Mouse (Mus musculus) forebrain, embryonic 11.5 days (tissue): ENCODE measurements around the gene Mamdc2. TPM values are rescaled to one million over a fixed set of nuclear protein-coding genes. Genes with fewer than 3 reads are reported as not detected.

Experiments
- ATAC-seq: fragments of 200-750 bp; cut with Nextera tagmentation; replicated peaks from 2 replicates; pipeline ENCODE4 v1.8.0; 2017; ENCODE audit warnings: moderate TSS enrichment; ENCODE audit not compliant: low FRiP score
- DNase-seq: peaks from one replicate; pipeline ENCODE4 v3.0.0-alpha.2; 2017; ENCODE audit warnings: low spot score
- H3K27ac ChIP-seq: fragments of 300-500 bp; sonication (generic); 2 replicates; pipeline ENCODE4 v1.5.1; 2014; ENCODE audit warnings: low read depth, low read length
- H3K27me3 ChIP-seq: fragments of 300-500 bp; sonication (generic); 2 replicates; pipeline ENCODE4 v1.6.1; 2014; ENCODE audit warnings: mild to moderate bottlenecking, low read length, mixed read lengths; ENCODE audit not compliant: control insufficient read depth, insufficient read depth
- H3K36me3 ChIP-seq: fragments of 300-500 bp; sonication (generic); 2 replicates; pipeline ENCODE4 v1.6.1; 2014; ENCODE audit warnings: mild to moderate bottlenecking, low read length, moderate library complexity, mixed read lengths; ENCODE audit not compliant: control insufficient read depth, insufficient read depth
- H3K4me1 ChIP-seq: fragments of 300-500 bp; sonication (generic); replicated peaks from 2 replicates; pipeline ENCODE4 v1.6.1; 2014; ENCODE audit warnings: low read length, mixed read lengths; ENCODE audit not compliant: control insufficient read depth, insufficient read depth
- H3K4me2 ChIP-seq: fragments of 300-500 bp; sonication (generic); 2 replicates; pipeline ENCODE4 v1.6.1; 2014; ENCODE audit warnings: low read depth, mild to moderate bottlenecking, low read length, moderate library complexity, mixed read lengths; ENCODE audit not compliant: severe bottlenecking
- H3K4me3 ChIP-seq: fragments of 300-500 bp; sonication (generic); 2 replicates; pipeline ENCODE4 v1.5.1; 2014; ENCODE audit warnings: low read depth, low read length
- H3K9ac ChIP-seq: fragments of 300-500 bp; sonication (generic); 2 replicates; pipeline ENCODE4 v1.6.1; 2014; ENCODE audit warnings: low read length
- H3K9me3 ChIP-seq: fragments of 300-500 bp; sonication (generic); 2 replicates; pipeline ENCODE4 v1.6.1; 2016; ENCODE audit warnings: low read length, mixed read lengths; ENCODE audit not compliant: control insufficient read depth
- WGBS: fragments of 180-500 bp; shearing (Covaris S2); extraction: QIAGEN DNeasy Blood & Tissue Kit; methylation state at CpG from one replicate; pipeline ENCODE4 v1.1.7; 2014; 5-methylcytosine and 5-hydroxymethylcytosine counted together
- polyA plus RNA-seq: library from polyadenylated mRNA; unstranded; fragments of >200 nt; fragmentation: Nextera tagmentation; extraction: Ambion mirVana; gene quantifications from 2 replicates; pipeline ENCODE4 v1.2.1, GENCODE M21; 2014

Gene Mamdc2
- polyA plus RNA-seq, 1 experiment from 2014 or later: 1.2 TPM

DNA sequence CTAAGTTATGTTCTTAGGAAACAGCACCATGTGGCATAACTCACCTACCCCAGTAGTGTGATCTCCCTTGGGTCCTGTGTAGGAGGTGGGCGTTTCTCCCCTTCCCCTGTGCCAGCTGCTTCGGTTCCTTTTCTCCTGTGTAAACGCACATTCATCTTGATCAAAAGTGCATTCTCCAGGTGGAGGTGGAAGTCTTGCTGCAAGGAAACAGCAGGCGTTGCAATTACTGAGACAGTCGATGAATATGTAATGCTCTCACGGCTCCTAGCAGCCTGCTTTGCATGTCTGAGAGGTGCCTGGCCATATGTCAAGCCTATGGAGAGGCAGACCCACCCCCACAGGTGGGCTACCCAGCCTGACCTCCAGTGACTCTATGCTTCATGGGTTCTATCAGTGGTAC lies 117.4 kb downstream of the Mamdc2 start:
- H3K4me1 ChIP-seq: no peaks in the 10 kb centered on the region
- H3K4me3 ChIP-seq: no peak overlapping the region
- H3K9me3 ChIP-seq: no peaks in the 10 kb centered on the region
- H3K9ac ChIP-seq: no peak overlapping the region
- WGBS: 65% methylated on average over 6 of the region's 6 CpGs
- ATAC-seq (no peak), DNase-seq (no peak)
- H3K27me3 ChIP-seq: no peaks in the 10 kb centered on the region
- no peak overlapping the region for H3K27ac ChIP-seq
- no peaks in the 10 kb centered on the region for H3K36me3 ChIP-seq
- H3K4me2 ChIP-seq: no peak overlapping the region

DNA sequence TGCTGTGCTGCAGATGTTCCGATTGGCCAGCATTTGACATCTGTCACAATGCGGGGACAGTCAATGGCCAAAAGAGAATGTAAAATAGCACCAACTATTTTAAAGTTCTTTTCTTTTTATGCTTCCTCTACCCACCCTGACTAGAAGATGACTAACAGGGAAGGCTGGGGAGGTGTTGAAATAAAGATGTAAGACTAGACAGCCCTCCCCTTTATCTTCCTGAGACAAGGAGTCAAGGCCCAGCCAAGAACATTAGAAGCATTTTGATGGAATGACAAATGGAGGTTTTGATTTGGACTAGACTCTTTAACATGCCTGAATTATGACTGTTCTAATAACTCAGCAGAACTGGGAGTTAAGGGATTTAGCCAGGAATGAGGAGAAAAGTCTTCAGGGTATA lies 118.9 kb downstream of the Mamdc2 start:
- DNase-seq (no peak), ATAC-seq (no peak)
- H3K36me3 ChIP-seq: no peaks in the 10 kb centered on the region
- H3K4me2 ChIP-seq: no peak overlapping the region
- no peaks in the 10 kb centered on the region for H3K4me1 ChIP-seq
- H3K27me3 ChIP-seq: no peaks in the 10 kb centered on the region
- H3K9ac ChIP-seq: no peak overlapping the region
- WGBS: 88% methylated on average over 2 of the region's 2 CpGs
- no peaks in the 10 kb centered on the region for H3K9me3 ChIP-seq
- no peak overlapping the region for H3K27ac ChIP-seq
- H3K4me3 ChIP-seq: no peak overlapping the region

DNA sequence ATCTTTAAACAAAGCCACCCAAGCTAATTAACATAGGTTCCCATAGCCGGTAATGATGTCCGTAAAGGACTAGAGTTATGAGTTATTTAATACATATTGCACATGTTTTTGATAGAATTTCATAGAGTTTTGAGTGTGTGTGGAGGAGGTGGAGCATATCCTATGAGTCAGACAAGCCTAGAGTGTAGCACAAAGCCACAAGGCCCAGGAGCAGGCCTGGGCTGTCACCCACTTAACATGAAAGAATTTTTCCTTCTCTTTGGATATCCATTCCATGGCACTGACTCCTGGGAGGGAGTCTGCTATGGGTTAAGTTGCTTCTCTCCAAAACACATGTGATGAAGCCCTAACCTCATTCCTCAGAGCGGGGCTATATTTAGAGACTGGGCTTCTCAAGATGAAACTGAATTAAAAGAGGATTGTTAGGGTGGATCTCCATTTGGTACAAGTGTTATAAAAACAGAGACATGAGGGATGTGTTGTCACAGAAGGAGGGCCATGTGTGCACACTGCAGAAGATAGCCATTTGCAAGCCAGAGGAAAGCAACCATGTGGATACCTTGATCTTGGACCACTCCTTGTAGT lies 121.1 kb downstream of the Mamdc2 start:
- Histone ChIP-seq H3K4me1 (no peaks in the 10 kb centered on the region), H3K4me2 (no peak overlapping the region), H3K9me3 (no peaks in the 10 kb centered on the region), H3K27ac (no peak overlapping the region), H3K36me3 (no peaks in the 10 kb centered on the region), H3K9ac (no peak overlapping the region), H3K4me3 (no peak overlapping the region), H3K27me3 (no peaks in the 10 kb centered on the region)
- no peak for ATAC-seq
- DNase-seq: no peak
- 92% methylated on average over 3 of the region's 3 CpGs for WGBS

DNA sequence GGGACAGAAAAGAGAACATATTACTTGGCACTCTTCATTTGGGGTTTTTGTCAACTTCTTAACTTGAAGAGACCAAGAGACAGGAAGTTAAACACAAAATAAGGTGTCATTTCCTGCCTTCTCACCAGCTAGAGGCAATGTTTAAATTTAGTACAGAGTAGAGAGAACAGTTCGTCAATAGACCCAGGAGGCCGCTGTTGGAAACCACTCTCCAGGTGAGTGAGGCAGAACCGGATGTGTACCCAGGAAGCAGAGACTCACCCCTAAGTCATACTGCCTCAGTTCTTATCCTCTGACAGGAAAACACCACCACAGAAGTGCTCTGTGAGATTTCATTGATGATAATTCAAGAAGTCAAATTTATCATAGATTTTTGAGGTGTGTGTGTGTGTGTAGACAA lies 125.1 kb downstream of the Mamdc2 start:
- H3K36me3 ChIP-seq: no peaks in the 10 kb centered on the region
- H3K4me3 ChIP-seq: no peak overlapping the region
- no peak overlapping the region for H3K9ac ChIP-seq
- WGBS: 87% methylated on average over 3 of the region's 3 CpGs
- H3K27ac ChIP-seq: no peak overlapping the region
- no peaks in the 10 kb centered on the region for H3K4me1 ChIP-seq
- no peaks in the 10 kb centered on the region for H3K9me3 ChIP-seq
- no peak overlapping the region for H3K4me2 ChIP-seq
- H3K27me3 ChIP-seq: no peaks in the 10 kb centered on the region
- ATAC-seq (no peak), DNase-seq (no peak)

DNA sequence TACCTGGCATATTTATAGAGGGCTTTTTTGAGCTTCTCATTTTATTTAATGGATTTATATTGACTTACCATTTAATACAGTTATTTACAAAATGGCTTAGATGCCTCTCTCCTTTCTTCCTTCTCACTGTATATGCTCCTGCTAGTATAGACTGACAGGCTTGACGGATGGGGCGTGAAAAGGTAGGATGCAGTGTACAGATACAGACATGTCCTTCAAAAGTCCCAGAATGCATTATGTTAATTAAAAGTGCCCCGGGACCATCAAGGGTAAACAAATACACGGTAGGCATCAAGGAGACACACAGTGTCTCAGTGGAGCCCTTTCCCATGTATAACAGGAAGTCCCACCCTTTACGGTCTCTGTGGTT lies 130.3 kb downstream of the Mamdc2 start:
- Histone ChIP-seq H3K4me2 (no peak overlapping the region), H3K9ac (no peak overlapping the region), H3K27me3 (no peaks in the 10 kb centered on the region), H3K27ac (no peak overlapping the region), H3K4me1 (no peaks in the 10 kb centered on the region), H3K36me3 (no peaks in the 10 kb centered on the region), H3K4me3 (no peak overlapping the region), H3K9me3 (no peaks in the 10 kb centered on the region)
- DNase-seq (no peak), ATAC-seq (no peak)
- 94% methylated on average over 5 of the region's 5 CpGs for WGBS

DNA sequence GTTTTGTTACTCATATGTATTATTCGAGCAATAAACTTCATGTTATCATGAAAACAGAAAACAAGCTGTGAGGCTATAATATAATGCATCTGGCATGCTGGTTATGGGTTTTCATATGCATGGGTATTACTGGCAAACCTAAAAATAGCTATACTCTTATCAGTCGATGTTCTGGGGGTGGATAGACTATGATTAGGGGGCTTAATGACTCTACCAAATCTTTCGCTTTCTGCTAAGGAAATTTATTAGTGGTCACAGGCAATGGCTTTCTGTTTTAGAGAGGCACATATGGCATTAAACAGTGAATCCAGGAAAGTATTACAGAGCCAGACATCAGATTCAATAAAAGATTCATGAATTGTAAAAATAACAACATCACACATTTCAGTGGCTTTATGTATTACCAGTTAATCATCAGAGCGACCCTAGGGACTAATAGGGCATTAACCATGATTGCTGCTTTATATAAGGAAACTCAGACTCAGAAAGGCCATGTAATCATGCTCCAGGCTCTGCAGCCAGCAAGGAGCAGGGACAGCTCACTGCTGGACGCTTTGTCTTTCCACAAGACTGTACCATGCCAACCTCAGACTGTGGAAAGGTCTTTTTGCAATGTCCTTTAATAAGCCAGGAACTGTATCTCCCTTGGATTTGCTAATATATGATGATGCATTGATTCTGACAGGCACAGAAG lies 130.8 kb downstream of the Mamdc2 start:
- Histone ChIP-seq H3K36me3 (no peaks in the 10 kb centered on the region), H3K9me3 (no peaks in the 10 kb centered on the region), H3K27me3 (no peaks in the 10 kb centered on the region), H3K4me2 (no peak overlapping the region), H3K27ac (no peak overlapping the region), H3K9ac (no peak overlapping the region), H3K4me3 (no peak overlapping the region), H3K4me1 (no peaks in the 10 kb centered on the region)
- DNase-seq (no peak), ATAC-seq (no peak)
- 88% methylated on average over 5 of the region's 5 CpGs for WGBS

DNA sequence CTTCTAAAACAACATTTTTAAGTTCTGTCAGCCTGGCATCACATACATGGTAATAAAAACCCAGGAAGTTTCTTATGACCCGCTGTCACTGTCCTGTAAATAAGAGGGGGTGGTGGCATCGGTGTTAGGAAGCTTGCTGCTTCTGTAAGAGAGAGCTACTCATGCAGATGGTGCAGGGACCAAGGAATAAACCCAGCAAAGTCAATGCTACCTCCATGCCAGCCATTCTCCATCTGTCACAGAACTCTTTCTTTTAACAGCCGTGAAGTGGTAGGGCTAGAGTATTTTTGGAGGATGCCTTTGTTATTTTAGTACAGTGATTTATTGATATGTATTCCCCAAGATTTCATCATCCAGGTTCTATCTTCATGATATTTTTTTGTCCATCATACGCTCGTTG lies 131.4 kb downstream of the Mamdc2 start:
- Histone ChIP-seq H3K4me2 (no peak overlapping the region), H3K36me3 (no peaks in the 10 kb centered on the region), H3K27me3 (no peaks in the 10 kb centered on the region), H3K9ac (no peak overlapping the region), H3K27ac (no peak overlapping the region), H3K4me1 (no peaks in the 10 kb centered on the region), H3K9me3 (no peaks in the 10 kb centered on the region), H3K4me3 (no peak overlapping the region)
- DNase-seq (no peak), ATAC-seq (no peak)
- WGBS: 90% methylated on average over 5 of the region's 5 CpGs

DNA sequence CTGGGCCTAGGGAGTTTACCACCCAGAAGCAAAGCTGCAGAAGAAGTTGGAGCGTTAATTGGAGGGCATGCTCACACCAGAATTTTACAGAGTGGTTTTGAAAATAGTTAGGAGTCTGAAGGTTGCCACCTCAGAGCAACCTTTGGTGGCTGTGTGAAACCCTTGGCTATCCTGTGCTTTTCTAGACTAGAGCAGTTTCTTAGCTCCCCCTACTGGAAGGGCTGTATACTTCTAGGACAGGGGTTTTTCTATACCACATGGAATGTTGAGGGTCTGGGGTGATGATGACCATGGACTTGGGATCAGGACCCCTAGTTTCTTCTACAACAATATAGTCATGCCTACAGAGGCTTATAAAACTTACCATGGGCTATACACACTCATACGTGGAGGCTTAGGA lies 138.3 kb downstream of the Mamdc2 start:
- Histone ChIP-seq H3K36me3 (no peaks in the 10 kb centered on the region), H3K27ac (no peak overlapping the region), H3K27me3 (no peaks in the 10 kb centered on the region), H3K4me2 (no peak overlapping the region), H3K4me1 (no peaks in the 10 kb centered on the region), H3K9ac (no peak overlapping the region), H3K9me3 (no peaks in the 10 kb centered on the region), H3K4me3 (no peak overlapping the region)
- no peak for DNase-seq
- WGBS: 82% methylated on average over 2 of the region's 2 CpGs
- no peak for ATAC-seq

DNA sequence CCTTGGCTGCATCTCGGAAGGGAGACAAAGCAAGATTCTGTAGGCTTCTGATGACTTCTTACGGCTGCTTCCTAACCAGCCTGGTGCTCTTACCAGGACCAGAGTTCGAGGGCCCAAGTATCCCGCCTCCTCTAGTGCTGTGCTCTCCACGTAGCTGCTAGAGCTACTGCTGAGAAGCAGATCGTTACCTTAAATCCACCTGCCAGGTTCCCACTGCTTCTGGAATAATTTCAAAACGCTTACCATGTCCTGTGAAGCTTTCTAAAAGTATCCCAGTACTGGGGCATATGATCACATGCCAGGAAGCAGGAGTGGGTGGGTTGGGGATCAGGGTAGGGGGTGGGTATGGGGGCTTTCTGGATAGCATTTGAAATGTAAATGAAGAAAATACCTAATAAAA lies 141.6 kb downstream of the Mamdc2 start:
- H3K27me3 ChIP-seq: no peaks in the 10 kb centered on the region
- no peaks in the 10 kb centered on the region for H3K9me3 ChIP-seq
- DNase-seq (no peak), ATAC-seq (no peak)
- no peak overlapping the region for H3K27ac ChIP-seq
- H3K4me1 ChIP-seq: no peaks in the 10 kb centered on the region
- no peaks in the 10 kb centered on the region for H3K36me3 ChIP-seq
- no peak overlapping the region for H3K4me2 ChIP-seq
- H3K9ac ChIP-seq: no peak overlapping the region
- no peak overlapping the region for H3K4me3 ChIP-seq
- WGBS: 85% methylated on average over 7 of the region's 7 CpGs
